Mouse (Mus musculus): Measurements from ENCODE around the gene Ackr3.

- TF ChIP-seq CTCF (IDR thresholded peaks at IDR 0.05; ENCODE audit: low read depth) (no peak), EP300 (optimal IDR thresholded peaks at IDR 0.05) (no peak)
Measured at GRCm38 (mm10) chr1:90203341-90203740, 439 bp upstream of the Ackr3 start.
